Mouse (Mus musculus): Measurements from ENCODE around the gene Abcg1. TPM values are rescaled to one million over a fixed set of nuclear protein-coding genes. Genes with fewer than 3 reads are reported as not detected.

The Abcg1 gene
- polyA plus RNA-seq, 1 experiment from 2014 or later, result 9.3 TPM

DNA sequence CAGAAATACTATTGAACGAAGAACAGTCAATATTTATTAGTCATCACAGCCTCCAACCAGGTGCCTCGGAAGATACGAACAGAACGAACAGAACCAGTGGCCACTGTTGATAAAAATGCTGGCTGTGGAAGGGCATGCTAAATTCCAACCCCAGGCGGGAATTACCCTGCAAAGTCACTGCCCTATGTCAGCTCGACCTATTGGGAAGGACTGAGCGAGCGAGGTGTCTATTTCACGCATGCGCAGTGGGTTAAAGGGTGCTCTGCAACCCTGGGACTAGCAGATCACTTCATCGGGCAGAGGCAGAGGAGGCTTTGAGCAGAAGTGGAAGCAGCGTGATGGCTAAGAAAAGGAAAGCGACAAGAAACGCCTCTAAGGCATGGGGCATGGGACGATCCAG, 76.3 kb downstream of the Abcg1 start:
- Histone ChIP-seq H3K4me2 (peak overlapping the region; percentile 31), H3K9me3 (replicated peaks) (no peaks in the 10 kb centered on the region), H3K9ac (no peak overlapping the region), H3K27me3 (no peaks in the 10 kb centered on the region), H3K27ac (replicated peaks) (peak overlapping the region; percentile 53; the same call in 1 of the 2 replicates), H3K36me3 (replicated peaks) (no peaks in the 10 kb centered on the region), H3K4me3 (replicated peaks) (no peak overlapping the region), H3K4me1 (replicated peaks) (peaks cover 15% of the 10 kb centered on the region)
- peak; percentile 70 for ATAC-seq (ENCODE audit: insufficient read depth)
- 52% methylated on average over 15 of the region's 15 CpGs for WGBS (ENCODE audit: insufficient replicate concordance)

DNA sequence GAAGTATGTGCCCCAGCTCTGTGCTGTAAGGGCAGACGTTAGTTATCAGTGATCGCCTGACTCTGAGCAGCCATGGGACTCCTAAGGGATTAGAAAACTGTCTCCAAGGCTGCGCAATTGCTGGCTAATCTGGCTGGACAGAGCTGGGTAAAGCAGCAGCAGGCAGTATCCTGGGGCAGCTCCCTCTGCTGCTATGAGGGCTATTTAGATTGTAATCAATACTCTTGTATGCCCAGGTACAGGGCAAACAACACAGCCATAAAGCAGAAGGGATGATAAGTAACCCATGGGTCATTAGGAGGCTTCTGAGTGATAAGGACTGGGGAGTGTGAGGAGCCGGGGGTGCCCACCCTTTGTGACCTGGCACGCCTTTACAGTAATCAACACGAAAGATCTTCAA, 77.4 kb downstream of the Abcg1 start:
- H3K4me1 ChIP-seq (replicated peaks), result peaks cover 9% of the 10 kb centered on the region
- ATAC-seq (ENCODE audit: insufficient read depth), result no peak
- WGBS (ENCODE audit: insufficient replicate concordance), result 47% methylated on average over 6 of the region's 6 CpGs

GRCm38 (mm10) chr17:31136291-31136690, 78.8 kb downstream of the Abcg1 start:
- Histone ChIP-seq H3K36me3 (replicated peaks) (no peaks in the 10 kb centered on the region), H3K9me3 (replicated peaks) (no peaks in the 10 kb centered on the region), H3K4me3 (replicated peaks) (no peak overlapping the region), H3K27ac (replicated peaks) (no peak overlapping the region), H3K9ac (no peak overlapping the region), H3K4me2 (no peak overlapping the region), H3K4me1 (replicated peaks) (peaks cover 9% of the 10 kb centered on the region), H3K27me3 (no peaks in the 10 kb centered on the region)
- no peak for ATAC-seq (ENCODE audit: insufficient read depth)
- WGBS (ENCODE audit: insufficient replicate concordance), result 17% methylated on average over 3 of the region's 3 CpGs

More for the DNA sequence above, 77.4 kb downstream of the Abcg1 start:
- Histone ChIP-seq H3K9ac (no peak overlapping the region), H3K27me3 (no peaks in the 10 kb centered on the region), H3K27ac (replicated peaks) (no peak overlapping the region), H3K9me3 (replicated peaks) (no peaks in the 10 kb centered on the region), H3K4me3 (replicated peaks) (no peak overlapping the region), H3K4me2 (no peak overlapping the region), H3K36me3 (replicated peaks) (no peaks in the 10 kb centered on the region)

DNA sequence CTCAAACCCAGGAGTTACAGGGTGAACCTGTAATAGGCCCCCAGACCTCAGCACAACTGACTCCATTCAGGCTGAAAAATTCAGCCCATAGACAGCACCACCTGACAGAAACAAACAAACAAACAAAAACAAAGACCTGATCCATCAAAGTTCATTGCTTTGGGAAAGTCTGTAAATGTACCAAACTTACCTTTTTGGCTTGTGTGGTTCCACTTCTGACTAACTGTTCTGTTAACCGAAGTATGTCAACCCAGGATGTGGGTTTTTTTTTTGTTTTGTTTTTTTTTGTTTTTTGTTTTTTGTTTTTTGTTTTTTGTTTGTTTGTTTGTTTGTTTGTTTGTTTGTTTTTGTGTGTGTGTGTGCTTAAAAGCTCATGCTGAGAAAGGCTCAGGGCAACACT, 79.3 kb downstream of the Abcg1 start:
- WGBS (ENCODE audit: insufficient replicate concordance), result 48% methylated on average over 1 of the region's 1 CpGs
- Histone ChIP-seq H3K4me2 (no peak overlapping the region), H3K4me1 (replicated peaks) (peaks cover 9% of the 10 kb centered on the region), H3K27ac (replicated peaks) (no peak overlapping the region), H3K9ac (no peak overlapping the region), H3K36me3 (replicated peaks) (no peaks in the 10 kb centered on the region), H3K9me3 (replicated peaks) (no peaks in the 10 kb centered on the region), H3K4me3 (replicated peaks) (no peak overlapping the region), H3K27me3 (no peaks in the 10 kb centered on the region)
- no peak for ATAC-seq (ENCODE audit: insufficient read depth)

DNA sequence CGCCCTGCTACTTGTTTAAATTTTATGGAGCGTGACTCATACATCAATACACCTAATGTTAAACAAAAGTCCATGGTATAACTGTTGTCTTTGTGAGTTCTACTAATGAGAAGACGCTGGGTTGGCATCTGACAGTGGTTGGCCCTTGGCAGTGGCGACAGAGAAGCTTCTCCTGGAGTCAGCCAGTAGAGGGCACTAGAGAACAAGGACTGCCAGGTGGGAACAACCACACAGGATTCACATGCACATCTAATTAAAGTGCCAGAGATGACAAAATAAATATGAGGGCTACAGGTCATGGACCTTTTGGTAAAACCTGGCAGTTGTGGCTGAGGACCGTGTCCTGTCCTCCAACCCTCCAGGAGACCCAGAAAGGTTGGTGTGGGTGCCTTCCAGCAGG, 80.9 kb downstream of the Abcg1 start:
- H3K4me3 ChIP-seq (replicated peaks), result no peak overlapping the region
- H3K36me3 ChIP-seq (replicated peaks), result no peaks in the 10 kb centered on the region
- no peak for ATAC-seq (ENCODE audit: insufficient read depth)
- no peaks in the 10 kb centered on the region for H3K27me3 ChIP-seq
- 14% methylated on average over 5 of the region's 5 CpGs for WGBS (ENCODE audit: insufficient replicate concordance)
- peaks cover 9% of the 10 kb centered on the region for H3K4me1 ChIP-seq (replicated peaks)
- H3K9me3 ChIP-seq (replicated peaks), result no peaks in the 10 kb centered on the region
- H3K4me2 ChIP-seq, result no peak overlapping the region
- no peak overlapping the region for H3K27ac ChIP-seq (replicated peaks)
- no peak overlapping the region for H3K9ac ChIP-seq

DNA sequence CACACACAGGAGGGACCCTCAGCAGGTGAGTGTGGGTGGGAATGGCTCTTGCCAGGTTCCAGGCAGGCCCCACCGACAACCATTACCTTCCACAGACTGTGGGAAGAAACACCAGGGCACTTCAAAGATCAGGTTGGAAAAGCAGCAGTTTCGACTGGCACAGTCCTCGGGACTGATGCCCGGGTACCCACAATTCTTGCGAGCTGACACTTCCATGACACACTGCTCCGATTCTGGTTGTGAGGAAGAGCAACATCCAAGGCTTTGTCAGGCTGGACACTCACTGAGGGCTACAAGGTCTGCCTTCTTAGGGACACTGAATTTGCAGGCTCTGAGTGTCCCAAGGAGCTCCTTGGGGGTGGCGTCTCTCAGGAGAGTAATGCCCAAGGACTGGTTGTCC, 84.6 kb downstream of the Abcg1 start:
- no peaks in the 10 kb centered on the region for H3K9me3 ChIP-seq (replicated peaks)
- no peak overlapping the region for H3K9ac ChIP-seq
- H3K4me1 ChIP-seq (replicated peaks), result no peaks in the 10 kb centered on the region
- H3K4me3 ChIP-seq (replicated peaks), result no peak overlapping the region
- H3K36me3 ChIP-seq (replicated peaks), result no peaks in the 10 kb centered on the region
- H3K27ac ChIP-seq (replicated peaks), result no peak overlapping the region
- no peak overlapping the region for H3K4me2 ChIP-seq
- 71% methylated on average over 7 of the region's 7 CpGs for WGBS (ENCODE audit: insufficient replicate concordance)
- no peaks in the 10 kb centered on the region for H3K27me3 ChIP-seq
- no peak for ATAC-seq (ENCODE audit: insufficient read depth)

GRCm38 (mm10) chr17:31144040-31145037, 86.9 kb downstream of the Abcg1 start, which contains the start of gene Tff2:
TSS of gene Tff2 (minus strand) at chr17:31144282.
- no peak within 1 kb of the TSS for H3K4me2 ChIP-seq
- H3K27me3 ChIP-seq, result no peaks in the 10 kb centered on the region
- 52% methylated on average over 15 of the region's 15 CpGs for WGBS (ENCODE audit: insufficient replicate concordance)
- H3K4me3 ChIP-seq (replicated peaks), result no peak within 1 kb of the TSS
- H3K4me1 ChIP-seq (replicated peaks), result no peaks in the 10 kb centered on the region
- no peaks in the 10 kb centered on the region for H3K36me3 ChIP-seq (replicated peaks)
- no peak for ATAC-seq (ENCODE audit: insufficient read depth)
- no peak within 1 kb of the TSS for H3K9ac ChIP-seq
- H3K27ac ChIP-seq (replicated peaks), result no peak within 1 kb of the TSS
- H3K9me3 ChIP-seq (replicated peaks), result no peaks in the 10 kb centered on the region

GRCm38 (mm10) chr17:31145998-31146397, 88.5 kb downstream of the Abcg1 start:
- Histone ChIP-seq H3K4me3 (replicated peaks) (no peak overlapping the region), H3K27ac (replicated peaks) (no peak overlapping the region), H3K36me3 (replicated peaks) (no peaks in the 10 kb centered on the region), H3K4me1 (replicated peaks) (no peaks in the 10 kb centered on the region), H3K27me3 (no peaks in the 10 kb centered on the region), H3K9ac (no peak overlapping the region), H3K9me3 (replicated peaks) (no peaks in the 10 kb centered on the region), H3K4me2 (no peak overlapping the region)
- no peak for ATAC-seq (ENCODE audit: insufficient read depth)
- 25% methylated on average over 9 of the region's 9 CpGs for WGBS (ENCODE audit: insufficient replicate concordance)

GRCm38 (mm10) chr17:31152512-31152911, 95.0 kb downstream of the Abcg1 start:
- peak; percentile 73 for ATAC-seq (ENCODE audit: insufficient read depth)
- 46% methylated on average over 5 of the region's 5 CpGs for WGBS (ENCODE audit: insufficient replicate concordance)
- no peaks in the 10 kb centered on the region for H3K36me3 ChIP-seq (replicated peaks)
- H3K27me3 ChIP-seq, result no peaks in the 10 kb centered on the region
- no peak overlapping the region for H3K4me3 ChIP-seq (replicated peaks)
- no peaks in the 10 kb centered on the region for H3K9me3 ChIP-seq (replicated peaks)
- peak overlapping the region; percentile 35 for H3K27ac ChIP-seq (replicated peaks)
- H3K4me1 ChIP-seq (replicated peaks), result peaks cover 6% of the 10 kb centered on the region; the same call in 1 of the 2 replicates
- H3K4me2 ChIP-seq, result peak overlapping the region; percentile 34
- no peak overlapping the region for H3K9ac ChIP-seq

DNA sequence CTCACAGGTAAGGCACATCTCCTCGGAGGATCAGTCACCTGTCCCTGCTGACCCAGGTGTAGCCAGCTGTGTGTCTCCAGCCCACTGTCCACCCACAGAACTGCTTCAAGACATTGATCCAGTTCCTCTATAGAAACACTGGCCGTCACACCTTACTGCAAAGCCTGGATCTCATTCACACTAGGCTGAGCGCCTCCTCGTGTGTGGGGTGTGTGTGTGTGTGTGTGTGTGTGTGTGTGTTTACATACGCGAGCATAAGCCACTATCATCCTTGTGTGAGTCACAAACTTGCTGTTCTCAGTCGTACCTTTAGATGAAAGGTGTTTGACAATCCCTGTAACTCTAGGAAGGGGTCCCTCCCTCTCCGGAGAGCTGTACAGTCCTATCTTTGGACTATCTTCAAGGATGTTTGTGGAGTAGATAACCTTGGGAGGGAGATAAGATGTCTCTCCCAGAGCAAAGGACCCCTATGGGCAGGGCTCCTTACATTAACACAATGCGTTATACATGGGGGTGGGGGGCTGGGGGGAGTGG, 95.6 kb downstream of the Abcg1 start:
- H3K9ac ChIP-seq, result no peak overlapping the region
- peak overlapping the region; percentile 35 for H3K27ac ChIP-seq (replicated peaks)
- H3K4me2 ChIP-seq, result peak overlapping the region; percentile 34
- no peak overlapping the region for H3K4me3 ChIP-seq (replicated peaks)
- ATAC-seq (ENCODE audit: insufficient read depth), result peak; percentile 34
- WGBS (ENCODE audit: insufficient replicate concordance), result 42% methylated on average over 9 of the region's 9 CpGs
- H3K27me3 ChIP-seq, result no peaks in the 10 kb centered on the region
- H3K36me3 ChIP-seq (replicated peaks), result no peaks in the 10 kb centered on the region
- peaks cover 6% of the 10 kb centered on the region; the same call in 1 of the 2 replicates for H3K4me1 ChIP-seq (replicated peaks)
- H3K9me3 ChIP-seq (replicated peaks), result no peaks in the 10 kb centered on the region

DNA sequence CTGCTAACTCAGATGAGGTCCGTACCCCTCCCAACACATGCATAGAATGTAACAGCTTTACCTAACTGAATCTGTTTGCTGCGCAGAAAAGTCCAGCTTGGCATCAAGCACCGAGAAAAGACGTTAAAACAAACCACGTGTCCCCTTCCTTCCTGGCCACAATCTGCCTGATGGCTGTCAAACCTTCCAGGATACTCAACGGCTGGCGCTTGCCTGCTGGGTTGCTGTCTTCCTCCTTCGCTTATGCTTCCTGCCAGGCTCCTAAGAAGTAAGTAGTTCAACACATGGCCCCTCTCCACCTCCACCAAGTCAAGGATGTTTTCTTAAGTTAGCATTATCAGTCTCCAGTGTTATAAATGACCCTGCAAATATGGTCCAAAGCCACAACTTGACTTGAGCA, 96.3 kb downstream of the Abcg1 start:
- H3K4me1 ChIP-seq (replicated peaks), result peaks cover 6% of the 10 kb centered on the region; the same call in 1 of the 2 replicates
- no peaks in the 10 kb centered on the region for H3K27me3 ChIP-seq
- H3K4me2 ChIP-seq, result no peak overlapping the region
- ATAC-seq (ENCODE audit: insufficient read depth), result no peak
- H3K4me3 ChIP-seq (replicated peaks), result no peak overlapping the region
- H3K27ac ChIP-seq (replicated peaks), result no peak overlapping the region
- no peaks in the 10 kb centered on the region for H3K36me3 ChIP-seq (replicated peaks)
- H3K9ac ChIP-seq, result no peak overlapping the region
- no peaks in the 10 kb centered on the region for H3K9me3 ChIP-seq (replicated peaks)
- 15% methylated on average over 8 of the region's 8 CpGs for WGBS (ENCODE audit: insufficient replicate concordance)
